Mouse (Mus musculus) liver, postnatal 0 days (tissue): ENCODE measurements at regions not wholly inside any gene's neighbourhood (a gene's known extent, or its start where the extent isn't known, plus 50 kb on each side); places are given as distances from the start of the nearest gene placed in this dataset.

ENCODE experiments used
- CTCF ChIP-seq: sonication (generic); IDR thresholded peaks from 2 replicates; pipeline ENCODE4 v1.5.1; 2016; ENCODE audit warnings: antibody characterized with exemption, low read depth
- EP300 ChIP-seq: IDR thresholded peaks from 2 replicates; pipeline ENCODE4 v1.6.1; 2016; ENCODE audit warnings: antibody characterized with exemption, low read depth, mild to moderate bottlenecking

GRCm38 (mm10) chr7:39621796-39622195, 104.2 kb downstream of the Zfp619 start:
- no peak for TF ChIP-seq CTCF
- no peak for TF ChIP-seq EP300
